Mouse (Mus musculus) G1E (cell line): ENCODE measurements around the gene Prkcb.

ENCODE experiments used
- CTCF ChIP-seq: IDR thresholded peaks from 2 replicates; pipeline ENCODE4 v1.5.1; 2012; ENCODE audit warnings: low read depth, low read length, inconsistent platforms, mixed read lengths
- GATA1 ChIP-seq: IDR thresholded peaks from 2 replicates; pipeline ENCODE4 v1.6.1; 2012; ENCODE audit warnings: borderline replicate concordance, low read length, inconsistent platforms, mixed read lengths
- GATA2 ChIP-seq: IDR thresholded peaks from 2 replicates; pipeline ENCODE4 v1.6.1; 2012; ENCODE audit warnings: low read depth, low read length, inconsistent platforms, borderline replicate concordance
- TAL1 ChIP-seq: conservative IDR thresholded peaks from 2 replicates; pipeline ENCODE4 v1.6.1; 2012; ENCODE audit warnings: low read depth, low read length, inconsistent platforms, mixed read lengths

- TF ChIP-seq CTCF (no peak), GATA2 (no peak), GATA1 (no peak), TAL1 (no peak)
These were observed 221.4 kb downstream of the Prkcb start for GRCm38 (mm10) chr7:122509903-122510302.
